Mouse (Mus musculus) hematopoietic stem cell, adult 5-6 weeks (primary cell): Measurements from ENCODE around the gene Syt7. TPM values are rescaled to one million over a fixed set of nuclear protein-coding genes. Genes with fewer than 3 reads are reported as not detected.

Source experiments
- ATAC-seq, 2 experiments: fragments of 125-278 bp in 1 of 2; replicated peaks in 1 of 2; 2 replicates each; pipeline ENCODE4 v1.8.0; 2016 to 2017; ENCODE audit warnings: inconsistent platforms in 2 of 2, mild to moderate bottlenecking in 2 of 2, moderate number of reproducible peaks in 2 of 2, low read depth in 1 of 2, moderate TSS enrichment in 1 of 2; ENCODE audit not compliant: low FRiP score in 2 of 2, poor library complexity in 2 of 2, severe bottlenecking in 2 of 2, insufficient read depth in 1 of 2, low TSS enrichment in 1 of 2
- total RNA-seq: library from RNA; stranded (forward); fragments of 172-1452, 232-1000 nt; gene quantifications from 2 replicates; pipeline ENCODE4 v1.2.3, GENCODE M21; 2017

The Syt7 gene
- total RNA-seq, 1 experiment from 2014 or later, result not detected

DNA sequence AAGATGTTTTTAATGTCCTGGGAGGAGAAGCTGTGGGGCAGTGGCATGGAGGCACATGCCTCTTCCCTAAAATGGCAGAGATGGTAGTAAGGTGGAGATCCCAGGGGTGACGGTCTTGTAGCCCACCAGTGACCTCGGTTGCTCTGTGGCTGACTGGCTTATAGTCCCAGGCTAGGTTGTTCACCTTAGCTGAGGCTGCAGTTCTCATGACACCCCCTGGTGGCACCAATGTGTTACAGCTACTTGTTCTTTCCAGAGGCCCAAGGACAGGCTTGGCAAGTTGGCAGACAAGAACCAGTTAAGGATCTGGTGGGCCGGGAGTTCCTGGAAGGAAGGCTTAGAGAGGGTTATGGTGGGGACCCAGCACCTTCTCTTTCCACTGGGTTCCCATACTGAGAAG lies 47.0 kb downstream of the Syt7 start:
- peak; percentile 28 to 53; a peak in 1 of 4 replicates for ATAC-seq

DNA sequence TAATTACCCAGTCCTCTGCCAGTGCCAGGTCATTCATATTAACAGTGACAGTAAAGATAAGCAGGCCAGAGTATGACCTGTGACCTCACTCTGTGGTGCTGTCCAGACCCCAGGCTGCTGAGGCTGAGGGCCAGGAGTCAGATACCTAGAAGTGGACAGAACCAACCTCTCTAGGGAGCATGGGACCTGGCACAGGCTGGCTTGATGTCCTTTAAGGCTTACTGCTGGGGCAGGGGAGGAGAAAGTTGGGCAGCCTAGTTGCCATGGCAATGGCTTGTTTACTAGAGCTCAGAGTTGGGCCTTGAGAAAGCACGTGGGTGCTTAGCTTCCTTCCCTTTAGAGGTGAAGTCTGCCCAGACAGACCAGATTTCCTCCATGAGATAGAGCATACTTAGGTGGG lies 47.8 kb downstream of the Syt7 start:
- peak; percentile 47 to 64 for ATAC-seq

DNA sequence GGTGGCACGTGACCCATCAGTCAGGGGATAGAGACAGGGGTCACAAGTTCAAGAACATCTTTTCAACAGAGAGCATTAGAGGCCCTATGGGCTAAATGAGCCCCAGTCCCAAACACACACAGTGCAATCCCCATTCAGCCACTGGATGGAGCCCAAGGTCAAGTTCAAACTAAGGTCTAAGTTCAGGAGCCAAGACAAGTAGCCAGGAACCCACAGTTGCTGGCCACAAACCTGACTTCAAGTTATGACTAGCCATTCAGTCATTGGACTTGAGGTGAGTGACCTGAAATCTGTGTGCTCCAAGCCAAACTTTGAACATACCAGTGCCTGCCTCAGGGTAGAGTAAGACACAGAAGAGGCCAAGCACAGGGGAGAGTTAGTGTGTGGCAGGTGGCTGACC lies 48.6 kb downstream of the Syt7 start:
- ATAC-seq, result no peak

DNA sequence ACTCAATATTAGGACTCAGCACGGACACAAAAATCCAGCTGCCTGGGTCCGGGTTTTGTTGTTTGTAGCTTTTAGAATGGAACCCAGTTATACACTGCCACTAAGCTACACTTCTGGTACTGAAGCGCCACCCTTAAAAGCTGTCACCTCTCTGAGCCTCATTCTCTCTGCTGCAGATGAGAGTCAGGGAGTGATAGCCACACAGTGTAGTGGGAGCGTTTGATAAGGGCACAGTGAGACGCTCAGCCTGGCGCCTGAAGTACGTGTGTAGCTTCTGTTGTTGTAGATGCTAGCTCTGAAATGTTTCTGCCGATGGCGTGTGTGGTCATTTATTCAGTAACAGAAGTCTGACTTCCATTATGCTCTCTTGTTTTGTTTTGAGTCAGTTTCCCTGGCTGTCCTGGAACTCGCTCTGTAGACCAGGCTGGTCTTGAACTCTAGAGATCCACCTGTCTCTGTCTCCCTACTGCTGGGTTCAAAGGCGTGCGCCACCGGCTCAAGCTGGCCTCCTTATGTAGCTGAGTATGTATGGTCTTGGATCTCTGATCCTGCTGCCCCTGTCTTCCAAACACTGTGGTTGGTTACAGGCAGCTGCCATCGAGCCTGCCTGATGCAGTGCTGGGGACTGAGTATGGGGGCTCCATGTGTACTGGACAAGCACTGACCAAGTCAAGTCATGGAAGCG lies 55.9 kb downstream of the Syt7 start:
- ATAC-seq, result 0 out of 4 replicates have a peak, but pooled peaks of 1 of the 2 experiments have one; percentile 17

DNA sequence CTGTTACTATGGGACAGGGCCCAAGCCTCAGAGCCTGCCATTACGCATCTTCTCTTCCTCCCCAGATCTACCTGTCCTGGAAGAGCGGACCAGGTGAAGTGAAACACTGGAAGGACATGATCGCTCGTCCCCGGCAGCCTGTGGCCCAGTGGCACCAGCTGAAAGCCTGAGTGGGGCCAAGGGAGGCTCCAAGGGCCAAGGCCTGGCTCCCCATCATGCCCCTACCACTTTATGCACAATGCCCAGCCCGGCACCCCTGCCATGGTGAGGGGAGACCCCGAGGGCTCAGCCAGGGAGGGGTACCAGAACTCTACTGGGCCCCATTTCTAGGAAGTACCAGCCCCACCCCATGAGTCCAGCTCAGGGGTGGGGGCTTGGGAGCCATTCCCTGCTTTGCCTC lies 59.4 kb downstream of the Syt7 start:
- ATAC-seq, result no peak

DNA sequence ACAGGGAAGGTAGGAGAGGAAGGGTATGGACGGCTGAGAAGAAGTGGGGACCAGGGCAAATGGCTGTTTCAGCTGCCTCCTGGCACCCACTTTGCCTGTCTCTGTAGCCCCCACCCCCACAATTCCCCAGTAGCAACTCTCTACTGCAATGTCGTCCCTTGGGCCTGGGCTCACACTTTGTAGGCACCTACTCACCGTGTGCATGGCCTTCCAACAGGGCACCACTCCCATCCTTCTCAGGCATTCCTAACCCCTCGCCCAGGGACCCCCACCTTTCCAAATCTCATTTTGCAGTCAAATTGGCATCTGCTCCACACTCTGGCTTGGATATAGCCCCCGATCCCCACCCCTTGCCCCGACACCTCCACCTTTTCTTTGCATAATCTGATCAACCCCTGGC lies 60.3 kb downstream of the Syt7 start:
- no peak for ATAC-seq

DNA sequence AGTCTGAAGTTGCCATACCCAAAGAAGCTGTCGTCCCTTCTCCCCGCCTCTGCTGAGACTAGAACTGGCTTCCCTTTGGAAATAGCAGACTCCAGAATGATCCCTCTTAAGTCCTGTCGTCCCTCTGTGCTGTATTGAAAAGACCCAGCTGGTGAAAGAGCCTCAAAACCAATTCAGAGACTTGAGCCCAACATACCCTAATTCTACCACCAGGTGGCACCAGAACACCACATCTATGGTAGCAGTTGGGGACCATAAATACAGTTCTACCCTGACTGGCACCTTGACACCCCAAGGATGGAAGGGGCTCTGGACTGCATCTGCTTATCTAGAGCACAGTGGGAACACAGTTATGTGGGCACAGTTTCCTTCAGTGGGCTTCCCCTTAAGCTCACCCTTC lies 60.8 kb downstream of the Syt7 start:
- ATAC-seq, result peak; percentile 64 to 67; a peak in 3 of 4 replicates

DNA sequence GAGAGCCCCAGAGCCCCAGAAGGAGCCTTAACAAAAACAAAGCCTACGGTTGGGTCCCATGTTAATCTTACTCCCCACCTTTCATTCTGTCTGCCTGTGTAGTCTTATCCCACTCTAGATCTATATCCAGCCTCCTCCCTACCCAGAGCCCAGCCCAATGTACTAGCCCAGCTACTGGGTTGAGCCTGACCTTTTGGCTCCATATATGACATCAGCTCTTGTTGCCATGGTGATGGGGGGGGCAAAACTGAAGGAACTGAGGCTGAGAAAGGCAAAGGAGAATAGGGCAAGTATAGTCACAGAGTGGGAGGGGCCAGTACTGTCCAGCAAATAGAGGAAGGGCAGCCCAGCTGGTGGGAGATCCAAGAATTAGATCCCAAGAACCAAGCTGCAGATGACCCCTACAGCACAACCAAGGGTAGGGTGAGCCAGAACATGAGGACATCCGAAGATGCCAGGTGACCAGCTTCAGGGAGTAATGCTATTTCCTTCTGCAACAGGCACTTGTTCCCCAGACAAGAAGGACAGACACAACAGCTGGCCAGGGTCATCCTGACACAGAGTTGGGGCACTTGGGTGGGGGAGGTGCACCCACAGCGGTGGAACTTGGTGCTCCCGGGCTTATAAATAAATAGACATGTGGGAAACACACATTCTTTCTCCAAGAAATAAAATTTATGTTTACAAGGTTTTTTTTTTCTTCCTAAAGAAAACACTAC lies 66.0 kb downstream of the Syt7 start:
- no peak for ATAC-seq

DNA sequence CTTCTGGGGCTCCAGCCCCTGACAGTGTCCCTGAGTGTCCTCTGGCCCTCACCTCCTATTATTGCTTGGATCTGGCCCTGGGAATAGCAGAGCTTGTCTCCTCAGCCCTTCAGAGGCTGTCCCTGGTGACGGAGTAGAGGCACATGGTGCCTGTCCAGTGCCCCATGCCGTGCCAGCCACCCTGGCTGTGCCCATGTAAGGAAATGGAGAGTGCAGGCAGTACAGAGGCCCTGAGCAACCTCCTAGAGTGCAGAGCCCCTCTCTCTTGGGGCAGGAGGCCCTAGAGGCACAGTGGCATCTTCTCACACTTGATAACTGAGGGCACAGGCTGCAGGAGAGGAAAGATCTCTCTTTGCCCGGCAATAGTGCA lies 66.5 kb downstream of the Syt7 start:
- no peak for ATAC-seq

DNA sequence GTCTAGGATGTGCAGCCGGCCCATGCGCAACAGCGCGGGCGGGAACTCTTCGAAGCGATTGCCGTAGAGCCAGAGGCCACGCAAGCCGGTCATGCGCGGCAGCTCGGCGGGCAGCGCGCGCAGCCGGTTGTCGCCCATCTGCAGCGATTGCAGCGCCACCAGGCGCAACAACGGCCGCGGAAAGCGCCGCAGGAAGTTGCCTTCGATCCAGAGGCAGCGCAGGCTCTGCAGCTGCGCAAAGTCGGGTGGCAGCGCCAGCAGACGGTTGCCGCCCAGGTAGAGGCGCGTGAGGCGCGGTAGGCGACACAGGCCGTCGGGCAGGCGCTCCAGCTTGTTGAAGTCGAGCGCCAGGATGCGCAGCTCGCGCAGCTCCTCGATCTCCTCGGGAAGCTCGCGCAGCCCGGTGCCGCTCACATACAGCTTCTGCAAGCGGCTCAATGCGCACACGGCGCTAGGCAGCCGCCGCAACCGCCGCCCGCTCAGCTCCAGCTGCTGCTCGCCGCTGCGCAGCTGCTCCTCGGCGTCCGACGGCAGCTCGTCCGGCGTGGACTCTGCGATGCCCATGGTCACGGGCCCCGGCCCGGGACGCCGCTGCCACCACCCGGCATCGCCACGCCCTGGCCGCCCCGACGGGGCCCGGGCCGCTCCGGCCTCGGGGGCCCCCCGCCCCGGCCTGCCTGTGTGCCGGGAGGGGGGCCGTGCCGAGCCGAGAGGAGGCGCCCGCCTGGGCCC lies 68.0 kb downstream of the Syt7 start, which contains the start of gene Lrrc10b:
TSS of gene Lrrc10b (minus strand) at position 722 of the 732 bp plus-strand sequence.
- ATAC-seq, result peak; percentile 38 to 63; a peak in 3 of 4 replicates

DNA sequence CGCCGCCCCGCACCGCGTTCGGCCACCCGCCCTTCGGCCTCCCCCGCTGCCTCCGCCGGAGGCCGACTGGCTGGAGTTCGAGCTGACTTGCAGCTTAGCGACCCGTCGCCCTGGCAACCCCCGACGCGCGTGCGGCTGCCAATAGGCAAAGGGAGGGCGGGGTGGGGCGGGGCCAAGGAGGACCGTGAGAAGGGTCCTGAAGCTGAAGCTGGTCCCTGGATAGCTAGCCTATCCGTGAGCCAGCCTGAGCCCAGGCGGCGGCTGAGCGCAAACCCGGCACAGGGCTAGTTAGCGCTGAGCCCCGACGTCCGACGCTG lies 68.6 kb downstream of the Syt7 start:
- ATAC-seq, result no peak

DNA sequence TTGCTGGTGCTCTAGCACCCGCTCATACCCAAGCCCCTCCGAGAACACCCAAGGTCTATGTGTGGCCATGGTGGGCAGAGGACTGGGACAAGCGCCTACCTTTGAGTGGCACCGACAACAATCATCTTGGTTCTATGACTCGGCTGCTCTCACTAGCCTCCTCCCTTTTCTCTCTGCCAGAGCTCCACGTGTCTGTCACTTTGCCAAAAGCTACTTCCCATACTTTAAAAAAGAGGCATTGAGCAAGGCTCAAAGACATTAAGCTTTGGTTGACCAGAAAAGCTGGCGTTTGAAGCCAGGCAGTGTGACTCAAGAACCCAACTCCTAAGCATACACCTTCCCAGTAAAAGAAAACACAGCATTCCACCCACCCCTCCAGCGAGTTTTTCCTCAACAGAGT lies 69.2 kb downstream of the Syt7 start:
- 0 out of 4 replicates have a peak, but pooled peaks of 1 of the 2 experiments have one; percentile 14 for ATAC-seq

DNA sequence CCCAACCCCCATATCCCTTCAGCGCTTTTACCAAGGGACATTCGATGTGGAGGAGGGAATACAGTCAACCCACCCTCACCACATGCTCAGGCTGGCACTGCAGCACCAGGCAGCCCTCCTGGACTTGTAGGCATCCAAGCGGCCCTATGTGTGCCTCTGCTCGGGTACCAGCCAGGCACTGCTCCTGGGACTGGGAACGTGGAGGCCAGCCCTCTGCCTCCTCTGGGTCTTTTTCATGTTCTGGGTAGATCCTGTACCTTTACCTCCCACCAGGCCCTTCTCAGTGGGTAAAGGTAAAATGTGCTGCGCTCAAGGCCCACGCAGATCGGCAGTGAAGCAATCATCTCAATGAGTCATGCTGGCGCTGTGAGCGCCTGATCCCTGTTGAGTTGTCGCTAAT lies 71.0 kb downstream of the Syt7 start:
- no peak for ATAC-seq

DNA sequence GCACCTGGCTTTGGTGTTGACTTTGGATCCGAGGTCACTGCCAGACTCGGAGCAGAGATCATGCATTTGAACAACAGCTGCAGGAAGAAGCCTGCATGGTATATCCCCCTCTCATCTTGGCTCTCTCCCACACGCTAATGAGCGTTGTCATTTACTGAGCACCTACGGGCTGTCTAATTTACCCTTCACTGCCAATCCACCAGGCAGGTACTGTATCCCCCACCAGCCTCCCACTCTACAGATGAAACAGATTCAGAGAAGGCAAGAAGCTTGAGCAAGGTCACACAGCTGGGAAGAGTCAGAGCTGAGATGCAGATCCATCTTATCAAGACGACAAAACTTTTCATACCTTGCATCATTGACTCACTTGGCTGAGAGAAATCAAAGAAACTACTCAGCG lies 72.7 kb downstream of the Syt7 start:
- no peak for ATAC-seq

DNA sequence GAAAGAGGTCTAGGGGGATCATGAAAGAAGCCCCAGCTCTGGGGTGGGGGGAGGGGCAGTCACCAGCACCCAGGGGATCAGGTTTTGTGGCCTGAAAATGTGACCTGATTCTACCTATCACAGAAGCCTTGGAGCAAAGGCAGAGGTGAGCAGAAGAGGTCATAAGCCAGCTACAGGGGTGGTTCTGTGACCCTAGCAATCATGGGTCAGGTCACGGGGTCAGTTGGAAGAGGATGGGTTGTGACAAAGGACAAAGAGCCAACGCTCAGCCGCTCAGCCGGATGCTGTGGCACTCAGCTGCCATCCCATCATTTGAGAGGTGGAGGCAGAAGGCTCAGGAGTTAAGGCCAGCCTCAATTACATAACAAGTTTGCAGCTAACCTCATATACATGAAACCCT lies 75.5 kb downstream of the Syt7 start:
- ATAC-seq, result no peak

DNA sequence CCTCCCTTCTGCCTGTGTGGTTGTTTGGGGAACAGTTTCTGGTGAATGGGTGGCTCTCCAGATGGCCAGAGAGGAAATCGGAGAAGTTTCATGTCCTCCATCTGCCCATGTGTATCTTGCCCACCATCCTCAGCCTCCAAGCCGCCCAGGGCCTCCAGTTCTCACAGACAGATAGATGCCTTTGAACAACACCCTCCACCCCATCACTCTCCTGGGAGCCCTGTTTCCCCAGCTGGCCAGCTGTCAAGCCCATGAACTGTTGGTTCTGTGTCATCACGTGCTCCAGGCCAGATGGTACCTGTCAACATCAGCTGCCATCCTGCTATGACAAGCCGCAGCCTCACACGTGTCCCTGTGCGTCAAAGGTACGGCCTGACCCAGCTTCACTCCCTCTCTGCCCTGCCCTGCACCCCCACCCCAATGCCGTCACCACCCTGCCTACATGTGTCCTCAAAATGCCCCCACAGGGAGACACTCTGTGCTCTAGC lies 80.3 kb downstream of the Syt7 start:
- ATAC-seq, result no peak

DNA sequence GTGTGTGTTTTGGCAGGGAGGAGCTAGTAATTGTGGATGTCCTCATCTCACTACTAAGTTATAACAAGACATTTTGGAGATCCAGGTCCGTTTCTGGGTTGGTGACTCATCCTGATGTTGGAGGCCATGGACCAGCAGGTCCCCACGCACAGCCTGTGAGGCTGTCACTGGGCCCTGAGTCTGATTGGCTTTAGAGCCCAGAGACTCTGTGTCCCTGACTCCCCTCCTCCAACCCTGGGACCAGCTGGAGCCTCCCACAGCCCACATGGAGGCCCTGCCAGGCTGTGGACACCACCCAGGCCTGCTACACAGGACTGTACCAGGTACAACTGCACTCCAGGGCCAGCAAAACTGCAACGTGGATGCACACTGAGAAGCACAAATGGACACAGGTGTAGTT lies 84.1 kb downstream of the Syt7 start:
- no peak for ATAC-seq

DNA sequence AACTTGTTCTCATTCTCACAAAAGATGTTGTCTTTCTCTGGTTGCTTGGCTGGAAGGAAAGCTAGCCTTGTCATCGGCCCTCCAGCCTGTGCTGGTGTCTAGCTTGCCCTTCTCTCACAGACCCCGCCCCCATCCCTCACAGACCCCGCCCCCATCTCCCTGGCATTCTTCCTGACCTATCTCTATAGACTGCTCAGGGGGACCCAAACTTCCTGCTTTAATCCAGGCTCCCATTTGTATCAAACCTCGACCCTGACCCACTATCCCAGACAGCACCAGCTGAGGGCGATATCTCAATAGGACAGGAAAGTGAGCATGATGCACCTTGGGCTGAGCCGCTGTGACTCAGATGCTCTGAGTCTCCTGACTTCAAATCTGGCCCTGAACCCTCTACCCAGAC lies 84.9 kb downstream of the Syt7 start:
- no peak for ATAC-seq
